Mouse (Mus musculus) liver, postnatal 0 days (tissue): Measurements from ENCODE around the gene Dqx1.

Experiments used
- CTCF ChIP-seq: sonication (generic); IDR thresholded peaks from 2 replicates; pipeline ENCODE4 v1.5.1; 2016; ENCODE audit warnings: antibody characterized with exemption, low read depth
- EP300 ChIP-seq: IDR thresholded peaks from 2 replicates; pipeline ENCODE4 v1.6.1; 2016; ENCODE audit warnings: antibody characterized with exemption, low read depth, mild to moderate bottlenecking

GRCm38 (mm10) chr6:83049367-83049766 lies 8.3 kb upstream of the Dqx1 start:
- TF ChIP-seq EP300 (no peak), CTCF (no peak)
